Mouse (Mus musculus) spleen, adult 2 months (tissue): ENCODE results near the gene Iqub. TPM values are rescaled to one million over a fixed set of nuclear protein-coding genes. Genes with fewer than 3 reads are reported as not detected.

Experiments used
- DNase-seq, 2 experiments: peaks; one replicate each; pipeline versions ENCODE4 v3.0.0 to v3.0.0-alpha.2; 2012 to 2021; ENCODE audit warnings: low spot score in 2 of 2, low read depth in 1 of 2
- H3K27ac ChIP-seq: fragments of 200-500 bp; 2 replicates; pipeline ENCODE4 v1.5.1; 2012; ENCODE audit warnings: low read length, inconsistent platforms; ENCODE audit not compliant: insufficient read depth
- H3K27me3 ChIP-seq: fragments of 200-500 bp; 2 replicates; pipeline ENCODE4 v1.6.1; 2012; ENCODE audit warnings: mild to moderate bottlenecking, moderate library complexity, low read length, inconsistent platforms; ENCODE audit not compliant: control insufficient read depth, insufficient read depth
- H3K36me3 ChIP-seq: fragments of 200-500 bp; 2 replicates; pipeline ENCODE4 v1.6.1; 2012; ENCODE audit warnings: mild to moderate bottlenecking, low read length, inconsistent platforms; ENCODE audit not compliant: control insufficient read depth, insufficient read depth
- H3K4me1 ChIP-seq: fragments of 200-500 bp; 2 replicates; pipeline ENCODE4 v1.6.1; 2011; ENCODE audit warnings: inconsistent platforms; ENCODE audit not compliant: control insufficient read depth, insufficient read depth, insufficient read length
- H3K4me3 ChIP-seq: fragments of 200-500 bp; 2 replicates; pipeline ENCODE4 v1.5.1; 2011; ENCODE audit warnings: mild to moderate bottlenecking, inconsistent platforms; ENCODE audit not compliant: insufficient read depth, insufficient read length; ENCODE audit errors: extremely low read depth
- CTCF ChIP-seq: fragments of 200-500 bp; IDR thresholded peaks from 2 replicates; pipeline ENCODE4 v1.5.1; 2011; ENCODE audit warnings: mild to moderate bottlenecking, inconsistent platforms; ENCODE audit not compliant: insufficient read depth, insufficient read length, insufficient replicate concordance; ENCODE audit errors: extremely low read depth
- POLR2A ChIP-seq: fragments of 200-500 bp; IDR thresholded peaks from 2 replicates; pipeline ENCODE4 v1.6.1; 2011; ENCODE audit warnings: low read depth, low read length, inconsistent platforms
- WGBS: fragments of 180-500 bp; shearing (Covaris S2); methylation state at CpG from one replicate; pipeline ENCODE4 v1.1.7; 2018; 5-methylcytosine and 5-hydroxymethylcytosine counted together
- polyA plus RNA-seq: library from polyadenylated mRNA; depleted of rRNA; stranded (reverse); fragments of >200 nt; gene quantifications from 2 replicates; pipeline ENCODE4 v1.2.3, GENCODE M21; 2012

The Iqub gene
- polyA plus RNA-seq, 1 experiment: not detected

- H3K27me3 ChIP-seq: no peaks in the 10 kb centered on the region
- under 1% methylated on average over 53 of the region's 53 CpGs for WGBS
- H3K4me1 ChIP-seq: peaks cover 6% of the 10 kb centered on the region; the same call in 1 of the 2 replicates
- TF ChIP-seq POLR2A: peak; percentile 2
- no peak for TF ChIP-seq CTCF
- peak; percentile 91 to 93 for DNase-seq
- peaks cover 1% of the 10 kb centered on the region; the same call in 1 of the 2 replicates for H3K36me3 ChIP-seq
- peak within 1 kb of the TSS; percentile 89 for H3K4me3 ChIP-seq
- H3K27ac ChIP-seq: peak within 1 kb of the TSS; percentile 49; the same call in 1 of the 2 replicates
Measured at GRCm38 (mm10) chr6:24527155-24528063, 12.5 kb upstream of the Iqub start, which contains the start of gene Ndufa5. TSS of gene Ndufa5 (minus strand) at chr6:24528013.

GRCm38 (mm10) chr6:24525705-24526104 lies 10.8 kb upstream of the Iqub start:
- Histone ChIP-seq H3K27me3 (no peaks in the 10 kb centered on the region), H3K27ac (no peak overlapping the region), H3K4me1 (peaks cover 6% of the 10 kb centered on the region; the same call in 1 of the 2 replicates), H3K36me3 (peaks cover 6% of the 10 kb centered on the region), H3K4me3 (no peak overlapping the region)
- TF ChIP-seq POLR2A (no peak), CTCF (no peak)
- DNase-seq: no peak
- 42% methylated on average over 3 of the region's 3 CpGs for WGBS

- TF ChIP-seq POLR2A (no peak), CTCF (no peak)
- Histone ChIP-seq H3K27me3 (no peaks in the 10 kb centered on the region), H3K27ac (no peak overlapping the region), H3K36me3 (peaks cover 7% of the 10 kb centered on the region), H3K4me3 (no peak overlapping the region), H3K4me1 (peaks cover 4% of the 10 kb centered on the region; the same call in 1 of the 2 replicates)
- 42% methylated on average over 2 of the region's 2 CpGs for WGBS
- no peak for DNase-seq
Measured at GRCm38 (mm10) chr6:24516197-24516596, 1.3 kb upstream of the Iqub start.

GRCm38 (mm10) chr6:24504141-24504540 lies 10.7 kb downstream of the Iqub start:
- 77% methylated on average over 2 of the region's 2 CpGs for WGBS
- H3K27me3 ChIP-seq: no peaks in the 10 kb centered on the region
- no peak for TF ChIP-seq CTCF
- no peak for TF ChIP-seq POLR2A
- no peaks in the 10 kb centered on the region for H3K36me3 ChIP-seq
- no peak for DNase-seq
- H3K4me1 ChIP-seq: no peaks in the 10 kb centered on the region
- H3K4me3 ChIP-seq: no peak overlapping the region
- H3K27ac ChIP-seq: no peak overlapping the region

GRCm38 (mm10) chr6:24490341-24490740 lies 24.5 kb downstream of the Iqub start:
- Histone ChIP-seq H3K4me1 (no peaks in the 10 kb centered on the region), H3K27me3 (no peaks in the 10 kb centered on the region), H3K36me3 (no peaks in the 10 kb centered on the region), H3K4me3 (no peak overlapping the region), H3K27ac (no peak overlapping the region)
- TF ChIP-seq POLR2A: no peak
- TF ChIP-seq CTCF: no peak
- WGBS: 15% methylated on average over 1 of the region's 1 CpGs
- no peak for DNase-seq

GRCm38 (mm10) chr6:24486530-24486929 lies 28.3 kb downstream of the Iqub start:
- H3K4me3 ChIP-seq: no peak overlapping the region
- no peaks in the 10 kb centered on the region for H3K4me1 ChIP-seq
- no peak overlapping the region for H3K27ac ChIP-seq
- no peak for TF ChIP-seq CTCF
- no peak for TF ChIP-seq POLR2A
- H3K27me3 ChIP-seq: no peaks in the 10 kb centered on the region
- no peak for DNase-seq
- no peaks in the 10 kb centered on the region for H3K36me3 ChIP-seq
- WGBS: 77% methylated on average over 5 of the region's 5 CpGs
